Mouse (Mus musculus): Measurements from ENCODE around the gene Efna5. TPM values are rescaled to one million over a fixed set of nuclear protein-coding genes. Genes with fewer than 3 reads are reported as not detected.

Efna5 gene
- polyA plus RNA-seq, 1 experiment = 1.9 TPM

DNA sequence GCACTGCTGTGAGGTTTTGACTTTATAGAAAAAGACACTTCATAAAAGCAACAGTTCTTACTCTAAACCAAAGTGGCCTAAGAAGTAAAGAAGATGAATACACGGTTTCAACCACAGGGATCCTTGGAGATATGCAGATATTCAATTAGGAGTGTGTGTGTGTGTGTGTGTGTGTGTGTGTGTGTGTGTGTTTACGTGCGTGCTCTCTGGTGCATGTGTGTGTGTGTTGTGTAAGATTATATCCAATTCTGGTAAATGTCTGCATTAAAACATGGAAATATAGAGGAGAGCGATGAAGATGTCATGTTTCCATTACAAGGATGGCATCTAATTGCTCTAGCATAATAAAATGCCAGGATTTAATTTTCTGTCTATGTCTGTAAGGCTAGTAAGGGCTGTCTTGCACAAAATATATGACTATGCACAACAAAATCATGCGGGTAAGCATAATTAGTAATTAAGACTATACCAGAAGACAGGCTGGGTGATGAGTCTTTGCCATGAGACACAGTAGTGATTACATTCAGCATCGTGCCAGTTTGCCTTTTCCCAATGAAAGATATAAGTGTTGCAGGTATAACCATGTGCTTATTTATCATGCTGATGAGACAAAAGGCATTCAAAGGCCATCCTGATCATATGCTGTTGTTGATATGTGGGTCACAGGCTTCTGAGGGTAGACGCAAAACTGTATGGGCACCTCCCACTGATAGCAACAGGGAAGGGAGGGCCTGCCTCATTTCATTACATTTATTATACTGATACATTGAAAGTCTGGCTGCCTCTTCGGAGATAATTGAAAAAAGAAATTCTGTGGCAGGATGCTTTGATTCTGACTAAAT lies 256.1 kb downstream of the Efna5 start:
- TF ChIP-seq POLR2A (IDR thresholded peaks at IDR 0.05; ENCODE audit: control insufficient read depth, extremely low read depth, insufficient read depth, low read length, poor library complexity) (no peak), CTCF (IDR thresholded peaks at IDR 0.05; ENCODE audit: borderline replicate concordance, control insufficient read depth, extremely low read depth, insufficient read depth, low read length, poor library complexity) (no peak)
- Histone ChIP-seq H3K27me3 (ENCODE audit: control insufficient read depth, insufficient read depth, low read length) (no peaks in the 10 kb centered on the region), H3K4me1 (replicated peaks; ENCODE audit: control insufficient read depth, insufficient read depth, low read length) (no peaks in the 10 kb centered on the region), H3K27ac (ENCODE audit: control insufficient read depth, insufficient read depth, low read length) (no peak overlapping the region), H3K36me3 (ENCODE audit: control insufficient read depth, insufficient read depth, low read length) (no peaks in the 10 kb centered on the region), H3K4me3 (ENCODE audit: control insufficient read depth, insufficient read depth, low read length) (no peak overlapping the region)
- no peak for DNase-seq
- WGBS = 95% methylated on average over 8 of the region's 8 CpGs

DNA sequence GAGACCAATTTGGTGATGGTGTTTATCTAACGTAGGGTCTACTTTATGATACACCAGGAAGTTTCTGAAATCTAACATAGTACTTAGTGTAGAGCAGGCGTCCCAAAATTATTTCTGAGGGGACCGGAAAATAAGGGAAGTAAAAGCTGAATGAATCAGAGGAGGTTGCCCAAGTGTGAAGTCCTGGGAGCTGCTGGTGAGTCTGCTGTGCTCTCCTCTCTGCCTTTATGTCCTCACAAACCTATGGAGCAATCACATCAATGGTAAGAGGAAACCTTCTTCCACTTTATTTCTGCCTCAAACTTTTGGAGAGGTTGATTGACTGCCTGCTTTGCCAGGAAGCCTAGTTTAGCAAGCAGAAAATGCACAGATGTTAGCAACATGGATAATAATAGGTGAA lies 257.9 kb downstream of the Efna5 start:
- 86% methylated on average over 3 of the region's 3 CpGs for WGBS

DNA sequence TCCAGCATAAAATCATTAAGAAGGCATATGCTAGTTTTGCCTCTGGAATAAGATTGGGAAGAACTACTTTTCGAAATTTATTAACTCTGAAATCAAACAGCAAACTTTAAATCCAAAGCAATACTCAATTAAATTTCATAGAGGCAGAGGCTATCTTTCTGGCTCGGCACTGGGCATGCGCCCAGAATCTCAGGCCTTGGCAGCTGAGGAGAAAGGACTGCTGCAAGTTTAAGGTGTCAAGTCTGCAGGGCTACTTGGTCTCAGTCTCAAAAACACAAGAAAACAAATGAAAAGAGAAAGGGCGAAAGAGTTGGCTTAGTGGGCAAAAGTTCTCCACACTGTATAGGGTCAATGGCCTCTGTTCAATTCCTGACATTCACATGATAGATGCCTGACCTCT lies 258.6 kb downstream of the Efna5 start:
- 93% methylated on average over 4 of the region's 4 CpGs for WGBS
- Histone ChIP-seq H3K36me3 (ENCODE audit: control insufficient read depth, insufficient read depth, low read length) (no peaks in the 10 kb centered on the region), H3K4me1 (replicated peaks; ENCODE audit: control insufficient read depth, insufficient read depth, low read length) (no peaks in the 10 kb centered on the region), H3K4me3 (ENCODE audit: control insufficient read depth, insufficient read depth, low read length) (no peak overlapping the region), H3K27ac (ENCODE audit: control insufficient read depth, insufficient read depth, low read length) (no peak overlapping the region), H3K27me3 (ENCODE audit: control insufficient read depth, insufficient read depth, low read length) (no peaks in the 10 kb centered on the region)
- TF ChIP-seq CTCF (IDR thresholded peaks at IDR 0.05; ENCODE audit: borderline replicate concordance, control insufficient read depth, extremely low read depth, insufficient read depth, low read length, poor library complexity) (no peak), POLR2A (IDR thresholded peaks at IDR 0.05; ENCODE audit: control insufficient read depth, extremely low read depth, insufficient read depth, low read length, poor library complexity) (no peak)
- DNase-seq = no peak

More for the DNA sequence above, 257.9 kb downstream of the Efna5 start:
- Histone ChIP-seq H3K27me3 (ENCODE audit: control insufficient read depth, insufficient read depth, low read length) (no peaks in the 10 kb centered on the region), H3K4me3 (ENCODE audit: control insufficient read depth, insufficient read depth, low read length) (no peak overlapping the region), H3K27ac (ENCODE audit: control insufficient read depth, insufficient read depth, low read length) (no peak overlapping the region), H3K36me3 (ENCODE audit: control insufficient read depth, insufficient read depth, low read length) (no peaks in the 10 kb centered on the region), H3K4me1 (replicated peaks; ENCODE audit: control insufficient read depth, insufficient read depth, low read length) (no peaks in the 10 kb centered on the region)
- TF ChIP-seq POLR2A (IDR thresholded peaks at IDR 0.05; ENCODE audit: control insufficient read depth, extremely low read depth, insufficient read depth, low read length, poor library complexity) = no peak
- DNase-seq = no peak

DNA sequence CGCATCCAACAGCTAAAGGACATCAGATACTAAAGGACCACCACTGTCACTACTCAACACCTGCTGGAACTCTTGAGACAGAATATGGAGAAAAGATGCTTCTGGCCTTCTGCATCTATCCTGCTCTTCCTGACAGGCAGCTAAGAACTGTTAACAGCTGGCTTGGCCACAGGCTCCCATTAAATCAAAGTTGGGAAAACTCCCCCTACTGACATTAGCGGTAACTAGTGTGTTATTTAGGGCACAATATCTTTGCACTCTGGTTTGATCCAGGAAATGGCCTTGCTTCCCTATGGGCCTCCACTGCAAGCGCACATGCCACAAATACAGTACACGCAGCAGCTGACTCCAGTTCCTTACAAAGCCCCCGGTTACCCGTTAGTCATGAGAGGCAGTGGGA lies 266.0 kb downstream of the Efna5 start:
- WGBS = 67% methylated on average over 6 of the region's 6 CpGs
- H3K27ac ChIP-seq (ENCODE audit: control insufficient read depth, insufficient read depth, low read length) = no peak overlapping the region
- H3K4me1 ChIP-seq (replicated peaks; ENCODE audit: control insufficient read depth, insufficient read depth, low read length) = no peaks in the 10 kb centered on the region
- no peak for DNase-seq
- TF ChIP-seq CTCF (IDR thresholded peaks at IDR 0.05; ENCODE audit: borderline replicate concordance, control insufficient read depth, extremely low read depth, insufficient read depth, low read length, poor library complexity) (no peak), POLR2A (IDR thresholded peaks at IDR 0.05; ENCODE audit: control insufficient read depth, extremely low read depth, insufficient read depth, low read length, poor library complexity) (no peak)
- no peaks in the 10 kb centered on the region for H3K36me3 ChIP-seq (ENCODE audit: control insufficient read depth, insufficient read depth, low read length)
- H3K4me3 ChIP-seq (ENCODE audit: control insufficient read depth, insufficient read depth, low read length) = no peak overlapping the region
- H3K27me3 ChIP-seq (ENCODE audit: control insufficient read depth, insufficient read depth, low read length) = no peaks in the 10 kb centered on the region

DNA sequence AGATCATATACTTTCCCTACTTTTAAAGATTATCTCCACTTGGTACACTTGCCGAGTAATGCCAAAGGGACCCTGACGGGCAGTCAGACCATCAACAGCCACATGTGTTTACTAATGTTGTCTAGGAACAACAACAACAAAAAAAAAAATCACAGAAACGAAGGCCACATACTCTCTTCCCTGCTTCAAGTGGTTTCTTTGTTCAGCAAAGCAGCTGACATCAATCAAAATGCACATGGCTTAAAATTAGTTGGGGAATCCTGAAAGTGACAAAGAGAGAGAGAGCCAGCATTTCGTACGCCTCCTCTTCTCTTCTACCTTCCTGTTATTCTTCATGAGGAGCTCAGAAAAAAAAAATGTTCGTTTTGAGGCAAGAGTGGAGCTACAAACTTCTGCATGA lies 266.4 kb downstream of the Efna5 start:
- H3K4me3 ChIP-seq (ENCODE audit: control insufficient read depth, insufficient read depth, low read length) = no peak overlapping the region
- H3K36me3 ChIP-seq (ENCODE audit: control insufficient read depth, insufficient read depth, low read length) = no peaks in the 10 kb centered on the region
- H3K27me3 ChIP-seq (ENCODE audit: control insufficient read depth, insufficient read depth, low read length) = no peaks in the 10 kb centered on the region
- TF ChIP-seq CTCF (IDR thresholded peaks at IDR 0.05; ENCODE audit: borderline replicate concordance, control insufficient read depth, extremely low read depth, insufficient read depth, low read length, poor library complexity) (no peak), POLR2A (IDR thresholded peaks at IDR 0.05; ENCODE audit: control insufficient read depth, extremely low read depth, insufficient read depth, low read length, poor library complexity) (no peak)
- H3K27ac ChIP-seq (ENCODE audit: control insufficient read depth, insufficient read depth, low read length) = no peak overlapping the region
- WGBS = 76% methylated on average over 6 of the region's 6 CpGs
- H3K4me1 ChIP-seq (replicated peaks; ENCODE audit: control insufficient read depth, insufficient read depth, low read length) = no peaks in the 10 kb centered on the region
- no peak for DNase-seq

DNA sequence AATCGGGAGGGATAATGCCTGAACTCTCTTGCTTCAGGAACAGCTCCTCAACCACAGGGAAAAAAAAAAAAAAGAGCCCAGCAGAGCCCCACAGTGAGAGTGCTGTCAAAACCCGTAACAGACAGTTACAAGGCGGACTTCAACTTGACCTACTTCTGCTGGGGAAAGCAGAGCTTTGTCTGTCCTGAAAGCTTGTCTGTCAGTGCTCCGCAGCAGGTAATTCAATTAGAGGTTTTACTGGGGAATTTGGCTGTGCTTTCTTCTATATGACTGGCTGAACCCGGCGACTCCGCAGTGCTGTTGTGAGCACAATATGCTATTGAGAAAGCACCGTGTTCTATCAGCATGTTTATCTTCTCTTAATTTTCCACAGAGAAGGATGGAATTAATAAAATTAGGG lies 266.9 kb downstream of the Efna5 start:
- Histone ChIP-seq H3K36me3 (ENCODE audit: control insufficient read depth, insufficient read depth, low read length) (no peaks in the 10 kb centered on the region), H3K27ac (ENCODE audit: control insufficient read depth, insufficient read depth, low read length) (no peak overlapping the region), H3K27me3 (ENCODE audit: control insufficient read depth, insufficient read depth, low read length) (no peaks in the 10 kb centered on the region), H3K4me1 (replicated peaks; ENCODE audit: control insufficient read depth, insufficient read depth, low read length) (no peaks in the 10 kb centered on the region), H3K4me3 (ENCODE audit: control insufficient read depth, insufficient read depth, low read length) (no peak overlapping the region)
- TF ChIP-seq POLR2A (IDR thresholded peaks at IDR 0.05; ENCODE audit: control insufficient read depth, extremely low read depth, insufficient read depth, low read length, poor library complexity) = no peak
- no peak for TF ChIP-seq CTCF (IDR thresholded peaks at IDR 0.05; ENCODE audit: borderline replicate concordance, control insufficient read depth, extremely low read depth, insufficient read depth, low read length, poor library complexity)
- WGBS = 90% methylated on average over 8 of the region's 8 CpGs
- DNase-seq = no peak

DNA sequence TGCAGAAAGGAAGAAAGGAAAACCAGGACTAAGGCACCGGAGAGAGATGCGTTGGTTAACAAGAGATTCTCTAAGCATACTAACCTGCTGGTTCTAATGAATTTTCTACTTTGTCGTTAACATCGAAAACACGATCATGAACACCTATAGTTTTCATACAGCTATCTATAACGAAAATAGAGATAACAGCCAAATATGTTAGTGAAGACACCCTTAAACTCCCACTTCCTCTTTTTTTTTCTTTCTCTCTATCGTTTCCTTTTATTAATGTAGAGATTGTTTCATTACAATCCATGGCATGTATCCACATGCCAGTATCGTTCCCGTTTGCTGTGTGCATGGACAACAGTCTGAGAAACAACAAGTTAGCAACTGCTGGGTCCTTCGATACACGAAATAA lies 267.9 kb downstream of the Efna5 start:
- Histone ChIP-seq H3K27me3 (ENCODE audit: control insufficient read depth, insufficient read depth, low read length) (no peaks in the 10 kb centered on the region), H3K4me3 (ENCODE audit: control insufficient read depth, insufficient read depth, low read length) (no peak overlapping the region), H3K4me1 (replicated peaks; ENCODE audit: control insufficient read depth, insufficient read depth, low read length) (no peaks in the 10 kb centered on the region), H3K36me3 (ENCODE audit: control insufficient read depth, insufficient read depth, low read length) (no peaks in the 10 kb centered on the region), H3K27ac (ENCODE audit: control insufficient read depth, insufficient read depth, low read length) (no peak overlapping the region)
- TF ChIP-seq CTCF (IDR thresholded peaks at IDR 0.05; ENCODE audit: borderline replicate concordance, control insufficient read depth, extremely low read depth, insufficient read depth, low read length, poor library complexity) = no peak
- no peak for TF ChIP-seq POLR2A (IDR thresholded peaks at IDR 0.05; ENCODE audit: control insufficient read depth, extremely low read depth, insufficient read depth, low read length, poor library complexity)
- 84% methylated on average over 11 of the region's 11 CpGs for WGBS
- DNase-seq = no peak
